Mouse (Mus musculus) embryonic fibroblast, embryonic 13.5 days (primary cell): Measurements from ENCODE around the gene St8sia4.

Source experiments
- CTCF ChIP-seq: IDR thresholded peaks from 2 replicates; pipeline ENCODE4 v1.5.1; 2011; ENCODE audit warnings: mild to moderate bottlenecking, control low read depth, low read length, moderate library complexity, borderline replicate concordance; ENCODE audit not compliant: insufficient read depth
- POLR2A ChIP-seq: IDR thresholded peaks from 2 replicates; pipeline ENCODE4 v1.6.1; 2011; ENCODE audit warnings: low read depth, mild to moderate bottlenecking, control low read depth, low read length, moderate library complexity

GRCm38 (mm10) chr1:95583310-95583709 is 84.1 kb downstream of the St8sia4 start:
- TF ChIP-seq CTCF (no peak), POLR2A (no peak)
